Mouse (Mus musculus) lung, postnatal 10 days (tissue): Measurements from ENCODE around the gene Trim37.
A peak's percentile ranks its signal among the peaks of the same experiment; 100 is the strongest.
"Not testable (repeated sequence)": the region's sequence is repeated elsewhere in the genome, so short reads cannot be mapped to it uniquely, and the experiment has no call there.

Source experiments
- DNase-seq: peaks from one replicate; pipeline ENCODE4 v3.0.0; 2021

The Trim37 gene

GRCm38 (mm10) chr11:87234743-87235485 lies 108.0 kb downstream of the Trim37 start:
- no peak for DNase-seq

GRCm38 (mm10) chr11:87235486-87235872 lies 108.6 kb downstream of the Trim37 start:
- DNase-seq = no peak

- no peak for DNase-seq
Observed at GRCm38 (mm10) chr11:87238891-87239530, 112.1 kb downstream of the Trim37 start.

GRCm38 (mm10) chr11:87240141-87240832 lies 113.4 kb downstream of the Trim37 start:
- DNase-seq = no peak

GRCm38 (mm10) chr11:87240833-87241215 lies 113.9 kb downstream of the Trim37 start:
- no peak for DNase-seq

GRCm38 (mm10) chr11:87241256-87241655 lies 114.4 kb downstream of the Trim37 start:
- no peak for DNase-seq

- no peak for DNase-seq
Observed at GRCm38 (mm10) chr11:87245171-87245840, 118.4 kb downstream of the Trim37 start.

GRCm38 (mm10) chr11:87246107-87246651 lies 119.3 kb downstream of the Trim37 start:
- no peak for DNase-seq

- DNase-seq = no peak
Observed at GRCm38 (mm10) chr11:87246724-87247493, 120.0 kb downstream of the Trim37 start.

- no peak for DNase-seq
Observed at GRCm38 (mm10) chr11:87247494-87247866, 120.6 kb downstream of the Trim37 start.

GRCm38 (mm10) chr11:87250132-87250531 lies 123.3 kb downstream of the Trim37 start:
- no peak for DNase-seq

GRCm38 (mm10) chr11:87253294-87253693 lies 126.4 kb downstream of the Trim37 start:
- DNase-seq = no peak

- peak; percentile 12 for DNase-seq
Observed at GRCm38 (mm10) chr11:87254149-87254548, 127.3 kb downstream of the Trim37 start.

GRCm38 (mm10) chr11:87257282-87257681 lies 130.4 kb downstream of the Trim37 start:
- DNase-seq = no peak

- no peak for DNase-seq
Observed at GRCm38 (mm10) chr11:87259792-87260191, 132.9 kb downstream of the Trim37 start.

- DNase-seq = not testable (repeated sequence)
Observed at GRCm38 (mm10) chr11:87261705-87262104, 134.8 kb downstream of the Trim37 start.

GRCm38 (mm10) chr11:87263946-87264345 lies 137.1 kb downstream of the Trim37 start:
- DNase-seq = no peak

- DNase-seq = no peak
Observed at GRCm38 (mm10) chr11:87266246-87266645, 139.4 kb downstream of the Trim37 start.

- no peak for DNase-seq
Observed at GRCm38 (mm10) chr11:87268803-87269202, 141.9 kb downstream of the Trim37 start.
